Mouse (Mus musculus): ENCODE measurements around the gene Akap13. TPM values are rescaled to one million over a fixed set of nuclear protein-coding genes. Genes with fewer than 3 reads are reported as not detected.

The Akap13 gene
- polyA plus RNA-seq, 1 experiment from 2014 or later = 24.3 TPM

DNA sequence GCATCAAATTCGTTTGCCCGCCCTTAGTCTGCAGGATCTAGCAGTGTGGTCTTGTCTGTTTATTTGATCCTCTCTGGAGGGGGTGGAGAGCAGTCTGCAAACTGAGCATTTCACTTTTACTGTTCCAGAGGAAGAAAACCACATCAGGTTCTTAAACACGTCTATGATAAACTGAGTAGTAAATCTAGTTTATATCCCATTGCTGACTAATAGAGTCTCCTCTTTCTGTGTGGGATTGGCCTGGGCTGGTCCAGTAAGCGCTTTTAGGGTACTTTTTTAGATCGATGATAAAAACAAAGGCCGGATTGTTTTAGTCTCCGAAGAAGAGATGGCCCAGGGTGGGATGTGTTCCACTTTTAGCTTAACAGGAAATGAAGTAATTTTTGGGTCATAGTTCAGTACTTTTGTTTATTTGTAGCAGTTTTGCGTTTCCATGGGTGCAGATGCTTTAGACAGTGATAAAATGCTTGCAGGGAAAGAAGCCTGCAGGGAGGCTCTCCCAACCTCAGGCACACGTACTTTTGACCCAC lies 119.9 kb downstream of the Akap13 start:
- Histone ChIP-seq H3K4me1 (replicated peaks; ENCODE audit: insufficient read depth, low read length) (peaks cover 7% of the 10 kb centered on the region; the same call in 1 of the 2 replicates), H3K9me3 (replicated peaks; ENCODE audit: low read length) (no peaks in the 10 kb centered on the region), H3K4me2 (ENCODE audit: low read length) (peak overlapping the region; percentile 26), H3K27ac (peak overlapping the region; percentile 81), H3K4me3 (replicated peaks; ENCODE audit: low read depth, low read length) (no peak overlapping the region), H3K27me3 (ENCODE audit: insufficient read depth, low read length) (no peaks in the 10 kb centered on the region), H3K36me3 (ENCODE audit: insufficient read depth, low read length) (no peaks in the 10 kb centered on the region), H3K9ac (ENCODE audit: low read depth, low read length) (no peak overlapping the region)
- DNase-seq (ENCODE audit: low spot score) (peak; percentile 95), ATAC-seq (replicated peaks; ENCODE audit: low FRiP score, low read depth) (peak; percentile 43; the same call in 1 of the 2 replicates)
- WGBS = 6% methylated on average over 9 of the region's 9 CpGs
- no peak for TF ChIP-seq CTCF (IDR thresholded peaks at IDR 0.05; ENCODE audit: low read depth)

GRCm38 (mm10) chr7:75575800-75576585 lies 120.7 kb downstream of the Akap13 start:
- no peak overlapping the region for H3K4me3 ChIP-seq (replicated peaks; ENCODE audit: low read depth, low read length)
- TF ChIP-seq CTCF (IDR thresholded peaks at IDR 0.05; ENCODE audit: low read depth) = no peak
- peak overlapping the region; percentile 26; the same call in 1 of the 2 replicates for H3K4me2 ChIP-seq (ENCODE audit: low read length)
- no peaks in the 10 kb centered on the region for H3K27me3 ChIP-seq (ENCODE audit: insufficient read depth, low read length)
- DNase-seq (ENCODE audit: low spot score) (peak; percentile 37), ATAC-seq (replicated peaks; ENCODE audit: low FRiP score, low read depth) (no peak)
- peaks cover 7% of the 10 kb centered on the region; the same call in 1 of the 2 replicates for H3K4me1 ChIP-seq (replicated peaks; ENCODE audit: insufficient read depth, low read length)
- WGBS = 58% methylated on average over 1 of the region's 1 CpGs
- H3K36me3 ChIP-seq (ENCODE audit: insufficient read depth, low read length) = peaks cover 2% of the 10 kb centered on the region; the same call in 1 of the 2 replicates
- no peak overlapping the region for H3K9ac ChIP-seq (ENCODE audit: low read depth, low read length)
- peak overlapping the region; percentile 81 for H3K27ac ChIP-seq
- H3K9me3 ChIP-seq (replicated peaks; ENCODE audit: low read length) = no peaks in the 10 kb centered on the region

DNA sequence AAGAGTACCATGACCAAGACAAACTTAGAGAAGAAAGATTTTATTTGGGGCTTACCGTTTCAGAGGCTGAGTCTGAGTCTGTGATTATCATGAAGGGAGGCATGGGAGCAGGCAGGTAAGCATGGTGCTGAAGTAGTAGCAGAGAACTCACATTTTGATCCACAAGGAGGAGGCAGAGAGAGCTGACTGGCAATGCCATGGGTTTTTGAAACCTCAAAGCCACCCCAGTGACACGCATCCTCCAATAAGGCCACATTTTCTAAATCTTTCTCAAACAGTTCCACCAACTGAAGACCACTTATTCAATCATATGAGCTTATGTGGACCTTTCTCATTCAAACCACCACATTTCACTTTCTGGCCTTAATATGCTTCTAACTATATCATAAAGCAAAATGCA lies 121.5 kb downstream of the Akap13 start:
- WGBS = 100% methylated on average over 2 of the region's 2 CpGs
- peaks cover 7% of the 10 kb centered on the region; the same call in 1 of the 2 replicates for H3K4me1 ChIP-seq (replicated peaks; ENCODE audit: insufficient read depth, low read length)
- DNase-seq (ENCODE audit: low spot score) (no peak), ATAC-seq (replicated peaks; ENCODE audit: low FRiP score, low read depth) (no peak)
- H3K4me3 ChIP-seq (replicated peaks; ENCODE audit: low read depth, low read length) = no peak overlapping the region
- H3K27ac ChIP-seq = no peak overlapping the region
- no peak for TF ChIP-seq CTCF (IDR thresholded peaks at IDR 0.05; ENCODE audit: low read depth)
- no peak overlapping the region for H3K4me2 ChIP-seq (ENCODE audit: low read length)
- H3K9me3 ChIP-seq (replicated peaks; ENCODE audit: low read length) = no peaks in the 10 kb centered on the region
- no peak overlapping the region for H3K9ac ChIP-seq (ENCODE audit: low read depth, low read length)
- H3K27me3 ChIP-seq (ENCODE audit: insufficient read depth, low read length) = no peaks in the 10 kb centered on the region
- H3K36me3 ChIP-seq (ENCODE audit: insufficient read depth, low read length) = peaks cover 5% of the 10 kb centered on the region; the same call in 1 of the 2 replicates

DNA sequence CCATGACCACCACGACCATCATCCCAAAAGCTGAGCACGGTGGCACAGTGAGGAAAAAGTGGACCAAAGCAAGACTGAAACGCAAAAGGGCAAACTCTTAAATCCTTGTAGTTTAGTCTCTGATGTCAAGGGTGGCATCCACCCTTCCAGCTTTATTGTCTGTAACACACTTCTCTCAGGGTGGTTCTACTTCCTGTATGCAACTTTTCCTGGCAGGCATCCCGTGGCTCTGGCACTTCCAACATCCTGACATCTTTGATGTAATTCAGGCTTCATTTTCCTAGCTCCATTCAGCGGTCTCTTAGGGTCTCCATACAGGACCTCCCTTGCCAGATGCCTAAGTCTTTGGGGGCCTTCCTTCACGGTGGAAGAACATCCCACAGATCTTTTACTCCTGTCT lies 122.0 kb downstream of the Akap13 start:
- Histone ChIP-seq H3K27me3 (ENCODE audit: insufficient read depth, low read length) (no peaks in the 10 kb centered on the region), H3K9ac (ENCODE audit: low read depth, low read length) (no peak overlapping the region), H3K9me3 (replicated peaks; ENCODE audit: low read length) (no peaks in the 10 kb centered on the region), H3K27ac (no peak overlapping the region), H3K4me3 (replicated peaks; ENCODE audit: low read depth, low read length) (no peak overlapping the region), H3K4me2 (ENCODE audit: low read length) (no peak overlapping the region), H3K4me1 (replicated peaks; ENCODE audit: insufficient read depth, low read length) (peaks cover 7% of the 10 kb centered on the region; the same call in 1 of the 2 replicates), H3K36me3 (ENCODE audit: insufficient read depth, low read length) (peaks cover 5% of the 10 kb centered on the region; the same call in 1 of the 2 replicates)
- no peak for DNase-seq (ENCODE audit: low spot score)
- 75% methylated on average over 6 of the region's 6 CpGs for WGBS
- ATAC-seq (replicated peaks; ENCODE audit: low FRiP score, low read depth) = no peak
- TF ChIP-seq CTCF (IDR thresholded peaks at IDR 0.05; ENCODE audit: low read depth) = no peak

- H3K4me1 ChIP-seq (replicated peaks; ENCODE audit: insufficient read depth, low read length) = peaks cover 7% of the 10 kb centered on the region; the same call in 1 of the 2 replicates
- H3K27me3 ChIP-seq (ENCODE audit: insufficient read depth, low read length) = no peaks in the 10 kb centered on the region
- H3K4me3 ChIP-seq (replicated peaks; ENCODE audit: low read depth, low read length) = no peak overlapping the region
- no peak overlapping the region for H3K9ac ChIP-seq (ENCODE audit: low read depth, low read length)
- no peak for TF ChIP-seq CTCF (IDR thresholded peaks at IDR 0.05; ENCODE audit: low read depth)
- no peak overlapping the region for H3K27ac ChIP-seq
- H3K36me3 ChIP-seq (ENCODE audit: insufficient read depth, low read length) = peaks cover 5% of the 10 kb centered on the region; the same call in 1 of the 2 replicates
- DNase-seq (ENCODE audit: low spot score) (no peak), ATAC-seq (replicated peaks; ENCODE audit: low FRiP score, low read depth) (no peak)
- H3K4me2 ChIP-seq (ENCODE audit: low read length) = no peak overlapping the region
- WGBS = 89% methylated on average over 4 of the region's 4 CpGs
- H3K9me3 ChIP-seq (replicated peaks; ENCODE audit: low read length) = no peaks in the 10 kb centered on the region
Measured at GRCm38 (mm10) chr7:75578647-75579046, 123.3 kb downstream of the Akap13 start.

- H3K27me3 ChIP-seq (ENCODE audit: insufficient read depth, low read length) = no peaks in the 10 kb centered on the region
- no peak overlapping the region for H3K4me3 ChIP-seq (replicated peaks; ENCODE audit: low read depth, low read length)
- no peak overlapping the region for H3K4me2 ChIP-seq (ENCODE audit: low read length)
- ATAC-seq (replicated peaks; ENCODE audit: low FRiP score, low read depth) (no peak), DNase-seq (ENCODE audit: low spot score) (no peak)
- no peaks in the 10 kb centered on the region for H3K9me3 ChIP-seq (replicated peaks; ENCODE audit: low read length)
- 75% methylated on average over 4 of the region's 4 CpGs for WGBS
- H3K4me1 ChIP-seq (replicated peaks; ENCODE audit: insufficient read depth, low read length) = no peaks in the 10 kb centered on the region
- no peak overlapping the region for H3K9ac ChIP-seq (ENCODE audit: low read depth, low read length)
- TF ChIP-seq CTCF (IDR thresholded peaks at IDR 0.05; ENCODE audit: low read depth) = no peak
- no peak overlapping the region for H3K27ac ChIP-seq
- H3K36me3 ChIP-seq (ENCODE audit: insufficient read depth, low read length) = peaks cover 5% of the 10 kb centered on the region; the same call in 1 of the 2 replicates
Measured at GRCm38 (mm10) chr7:75582091-75582490, 126.8 kb downstream of the Akap13 start.
